Mouse (Mus musculus): ENCODE data around the gene Acsl6.

The Acsl6 gene

GRCm38 (mm10) chr11:54307139-54307816 is 3.7 kb downstream of the Acsl6 start:
- peak; percentile 57 for DNase-seq (ENCODE audit: low read depth, low spot score)

GRCm38 (mm10) chr11:54310588-54310987 is 7.0 kb downstream of the Acsl6 start:
- no peak for DNase-seq (ENCODE audit: low read depth, low spot score)

- DNase-seq (ENCODE audit: low read depth, low spot score), result no peak
Observed at GRCm38 (mm10) chr11:54312021-54312420, 8.4 kb downstream of the Acsl6 start.

- DNase-seq (ENCODE audit: low read depth, low spot score), result no peak
Observed at GRCm38 (mm10) chr11:54312603-54313002, 9.0 kb downstream of the Acsl6 start.

GRCm38 (mm10) chr11:54313391-54314360 is 10.1 kb downstream of the Acsl6 start:
- no peak for DNase-seq (ENCODE audit: low read depth, low spot score)

GRCm38 (mm10) chr11:54314740-54315139 is 11.1 kb downstream of the Acsl6 start:
- DNase-seq (ENCODE audit: low read depth, low spot score), result no peak

- DNase-seq (ENCODE audit: low read depth, low spot score), result no peak
Observed at GRCm38 (mm10) chr11:54315336-54315735, 11.7 kb downstream of the Acsl6 start.

- DNase-seq (ENCODE audit: low read depth, low spot score), result no peak
Observed at GRCm38 (mm10) chr11:54317361-54317760, 13.8 kb downstream of the Acsl6 start.

GRCm38 (mm10) chr11:54317795-54318194 is 14.2 kb downstream of the Acsl6 start:
- no peak for DNase-seq (ENCODE audit: low read depth, low spot score)

GRCm38 (mm10) chr11:54321802-54322532 is 18.4 kb downstream of the Acsl6 start:
- no peak for DNase-seq (ENCODE audit: low read depth, low spot score)

- no peak for DNase-seq (ENCODE audit: low read depth, low spot score)
Observed at GRCm38 (mm10) chr11:54331463-54332183, 28.0 kb downstream of the Acsl6 start.

GRCm38 (mm10) chr11:54336165-54336707 is 32.6 kb downstream of the Acsl6 start:
- DNase-seq (ENCODE audit: low read depth, low spot score), result no peak

- peak; percentile 16 for DNase-seq (ENCODE audit: low read depth, low spot score)
Observed at GRCm38 (mm10) chr11:54343703-54344102, 40.1 kb downstream of the Acsl6 start.

- DNase-seq (ENCODE audit: low read depth, low spot score), result no peak
Observed at GRCm38 (mm10) chr11:54351704-54352103, 48.1 kb downstream of the Acsl6 start.

- no peak for DNase-seq (ENCODE audit: low read depth, low spot score)
Observed at GRCm38 (mm10) chr11:54353121-54353576, 49.6 kb downstream of the Acsl6 start.

GRCm38 (mm10) chr11:54354595-54355563 is 51.3 kb downstream of the Acsl6 start:
- peak; percentile 54 for DNase-seq (ENCODE audit: low read depth, low spot score)

GRCm38 (mm10) chr11:54355564-54355955 is 52.0 kb downstream of the Acsl6 start:
- DNase-seq (ENCODE audit: low read depth, low spot score), result no peak

- DNase-seq (ENCODE audit: low read depth, low spot score), result peak; percentile 63
Observed at GRCm38 (mm10) chr11:54356676-54357075, 53.1 kb downstream of the Acsl6 start.

GRCm38 (mm10) chr11:54372553-54372952 is 69.0 kb downstream of the Acsl6 start:
- DNase-seq (ENCODE audit: low read depth, low spot score), result no peak

GRCm38 (mm10) chr11:54390386-54390785 is 86.8 kb downstream of the Acsl6 start:
- DNase-seq (ENCODE audit: low read depth, low spot score), result no peak
